Mouse (Mus musculus) limb, embryonic 14.5 days (tissue): Measurements from ENCODE around the gene Tmem230. TPM values are rescaled to one million over a fixed set of nuclear protein-coding genes. Genes with fewer than 3 reads are reported as not detected.
"Not testable (repeated sequence)": the region's sequence is repeated elsewhere in the genome, so short reads cannot be mapped to it uniquely, and the experiment has no call there.

Experiments
- ATAC-seq: fragments of 200-750 bp; cut with Nextera tagmentation; 2 replicates; pipeline ENCODE4 v1.8.0; 2017; ENCODE audit warnings: low read depth, moderate number of reproducible peaks, moderate TSS enrichment; ENCODE audit not compliant: low FRiP score
- DNase-seq: peaks from one replicate; pipeline ENCODE4 v3.0.0-alpha.2; 2015; ENCODE audit warnings: low spot score
- H3K27ac ChIP-seq: fragments of 300-500 bp; sonication (generic); replicated peaks from 2 replicates; pipeline ENCODE4 v1.5.1; 2014; ENCODE audit warnings: low read depth, mild to moderate bottlenecking, low read length, moderate library complexity, mixed read lengths
- H3K27me3 ChIP-seq: fragments of 300-500 bp; sonication (generic); 2 replicates; pipeline ENCODE4 v1.6.1; 2014; ENCODE audit warnings: low read length, mixed read lengths; ENCODE audit not compliant: control insufficient read depth, insufficient read depth
- H3K36me3 ChIP-seq: fragments of 300-500 bp; sonication (generic); 2 replicates; pipeline ENCODE4 v1.6.1; 2014; ENCODE audit warnings: mild to moderate bottlenecking, low read length, moderate library complexity, mixed read lengths; ENCODE audit not compliant: control insufficient read depth, insufficient read depth
- H3K4me1 ChIP-seq: fragments of 300-500 bp; sonication (generic); 2 replicates; pipeline ENCODE4 v1.6.1; 2014; ENCODE audit warnings: antibody characterized with exemption, low read length, mixed read lengths; ENCODE audit not compliant: control insufficient read depth, insufficient read depth
- H3K4me2 ChIP-seq: fragments of 300-500 bp; sonication (generic); replicated peaks from 2 replicates; pipeline ENCODE4 v1.6.1; 2014; ENCODE audit warnings: low read depth, mild to moderate bottlenecking, low read length, moderate library complexity; ENCODE audit not compliant: severe bottlenecking
- H3K4me3 ChIP-seq: fragments of 300-500 bp; sonication (generic); replicated peaks from 2 replicates; pipeline ENCODE4 v1.5.1; 2014; ENCODE audit warnings: low read length
- H3K9ac ChIP-seq: fragments of 300-500 bp; sonication (generic); 2 replicates; pipeline ENCODE4 v1.6.1; 2014; ENCODE audit warnings: mild to moderate bottlenecking, low read depth, low read length, moderate library complexity; ENCODE audit not compliant: severe bottlenecking
- H3K9me3 ChIP-seq: fragments of 300-500 bp; sonication (generic); 2 replicates; pipeline ENCODE4 v1.6.1; 2016; ENCODE audit warnings: low read length; ENCODE audit not compliant: control insufficient read depth
- POLR2A ChIP-seq: fragments of 200-500 bp; IDR thresholded peaks from 2 replicates; pipeline ENCODE4 v1.8.0; 2012; ENCODE audit warnings: inconsistent platforms, mild to moderate bottlenecking, moderate library complexity, borderline replicate concordance; ENCODE audit not compliant: insufficient read depth, insufficient read length; ENCODE audit errors: extremely low read depth
- WGBS: fragments of 180-500 bp; shearing (Covaris S2); extraction: QIAGEN DNeasy Blood & Tissue Kit; methylation state at CpG from one replicate; pipeline ENCODE4 v1.1.7; 2014; 5-methylcytosine and 5-hydroxymethylcytosine counted together
- polyA plus RNA-seq, 2 experiments: library from polyadenylated mRNA; depleted of rRNA in 1 of 2; stranded (reverse) in 1 of 2; unstranded in 1 of 2; fragments of >200 nt; fragmentation: Nextera tagmentation in 1 of 2; extraction: Ambion mirVana in 1 of 2; gene quantifications; 2 replicates each; pipeline versions ENCODE4 v1.2.1 to v1.2.3; 2012 to 2014

Tmem230 gene
- polyA plus RNA-seq, 2 experiments, result 47.2 to 69.4 TPM

DNA sequence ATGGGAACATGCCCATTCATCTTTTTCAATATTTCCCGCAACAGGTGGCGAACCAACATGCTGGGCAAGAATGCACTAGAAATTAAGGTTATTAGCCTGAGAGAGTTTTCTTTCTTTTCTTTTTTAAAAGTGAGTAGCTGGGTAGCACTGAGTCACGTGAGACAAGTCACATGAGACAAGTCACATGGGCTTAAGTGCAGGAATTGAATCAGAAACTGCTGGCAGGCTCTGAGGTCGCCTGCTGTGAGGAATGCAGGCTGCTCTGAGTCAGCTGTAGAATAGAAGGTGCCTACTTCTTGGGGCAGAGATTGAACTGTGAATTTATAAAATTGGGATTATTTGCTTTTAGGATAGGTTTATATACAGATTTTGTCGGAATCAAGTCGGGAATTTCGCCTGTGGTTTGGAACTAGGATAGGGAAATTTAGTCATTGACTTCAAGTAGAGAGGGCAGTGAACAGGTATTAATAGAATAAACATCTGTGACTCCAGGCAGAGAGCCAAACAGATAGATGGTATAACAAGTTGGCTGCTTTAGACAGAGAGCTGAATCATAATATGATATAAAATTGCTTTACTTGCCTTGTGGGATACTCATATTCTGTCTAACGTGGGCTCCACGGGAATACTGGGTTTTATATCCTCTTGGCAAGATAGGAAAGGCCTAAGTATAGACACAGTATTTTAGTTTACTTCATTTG is 38.9 kb upstream of the Tmem230 start:
- DNase-seq, result peak; percentile 58

DNA sequence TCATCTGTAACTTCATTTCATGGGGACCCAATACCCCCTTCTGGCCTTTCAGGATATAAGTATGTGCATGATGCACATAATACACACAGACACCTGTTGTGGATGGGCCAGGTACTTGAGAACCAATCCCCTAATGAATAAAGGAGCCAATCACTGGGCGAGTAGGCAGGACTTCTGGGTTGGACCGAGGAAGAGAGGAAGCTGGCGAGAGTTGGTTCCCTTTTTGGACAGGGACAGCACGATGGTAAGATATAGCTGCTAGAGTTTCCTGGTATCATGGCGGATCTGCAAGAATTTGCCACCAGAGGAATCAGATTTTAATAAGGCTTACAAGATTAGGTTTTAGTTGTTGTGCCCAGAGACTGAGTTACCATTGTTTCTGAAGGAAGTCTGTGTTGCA is 38.1 kb upstream of the Tmem230 start:
- H3K9ac ChIP-seq, H3K27me3 ChIP-seq, H3K4me2 ChIP-seq, H3K36me3 ChIP-seq, H3K9me3 ChIP-seq, DNase-seq, ATAC-seq, H3K27ac ChIP-seq, H3K4me3 ChIP-seq: not testable (repeated sequence)
- H3K4me1 ChIP-seq, result peaks cover 11% of the 10 kb centered on the region
- WGBS, result 89% methylated on average over 5 of the region's 5 CpGs

More for the DNA sequence above, 38.9 kb upstream of the Tmem230 start:
- H3K4me2 ChIP-seq, result no peak overlapping the region
- H3K4me1 ChIP-seq, result peaks cover 11% of the 10 kb centered on the region
- peak; percentile 64; the same call in 1 of the 2 replicates for ATAC-seq
- no peak for TF ChIP-seq POLR2A
- H3K4me3 ChIP-seq, result no peak overlapping the region
- no peaks in the 10 kb centered on the region for H3K9me3 ChIP-seq
- H3K36me3 ChIP-seq, result no peaks in the 10 kb centered on the region
- no peaks in the 10 kb centered on the region for H3K27me3 ChIP-seq
- no peak overlapping the region for H3K9ac ChIP-seq
- H3K27ac ChIP-seq, result no peak overlapping the region
- WGBS, result 72% methylated on average over 9 of the region's 9 CpGs

DNA sequence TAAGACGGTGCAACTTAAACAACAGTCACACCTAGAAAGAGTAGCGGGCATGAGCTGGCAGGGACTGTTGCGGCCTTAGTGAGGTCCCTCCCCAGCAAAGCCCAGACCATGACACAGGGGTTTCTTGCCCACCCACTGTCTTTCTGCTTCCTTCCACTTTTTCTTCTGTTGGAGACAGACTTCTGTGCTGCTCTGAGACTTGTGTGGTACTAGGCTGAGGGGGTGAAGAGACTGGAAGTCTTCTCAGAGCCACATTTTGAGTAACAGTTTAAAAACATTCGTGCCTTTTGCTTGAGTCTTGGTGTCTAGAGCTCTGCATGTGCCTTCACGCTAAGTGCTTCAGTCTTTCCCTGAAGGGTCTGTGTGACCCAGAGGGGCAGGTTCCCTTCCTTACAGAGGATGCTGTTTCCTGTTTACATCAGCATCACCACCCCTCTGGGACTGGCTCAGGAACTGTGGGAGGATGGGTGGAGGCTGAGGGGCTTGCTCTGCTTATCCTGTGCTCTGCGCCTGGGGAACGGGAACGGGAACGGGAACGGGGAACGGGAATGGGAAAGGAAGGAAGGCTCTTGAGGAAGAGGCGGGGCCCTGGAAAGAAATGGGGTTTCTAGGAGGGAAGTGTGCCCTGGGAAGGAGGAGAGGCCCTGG is 37.0 kb upstream of the Tmem230 start:
- 79% methylated on average over 12 of the region's 12 CpGs for WGBS
- no peaks in the 10 kb centered on the region for H3K9me3 ChIP-seq
- no peak overlapping the region for H3K27ac ChIP-seq
- no peak overlapping the region for H3K4me2 ChIP-seq
- H3K4me3 ChIP-seq, result no peak overlapping the region
- H3K9ac ChIP-seq, result no peak overlapping the region
- TF ChIP-seq POLR2A, result no peak
- H3K36me3 ChIP-seq, result peaks cover 4% of the 10 kb centered on the region; the same call in 1 of the 2 replicates
- H3K4me1 ChIP-seq, result peaks cover 11% of the 10 kb centered on the region
- ATAC-seq (no peak; the same call in 1 of the 2 replicates), DNase-seq (no peak)
- no peaks in the 10 kb centered on the region for H3K27me3 ChIP-seq

DNA sequence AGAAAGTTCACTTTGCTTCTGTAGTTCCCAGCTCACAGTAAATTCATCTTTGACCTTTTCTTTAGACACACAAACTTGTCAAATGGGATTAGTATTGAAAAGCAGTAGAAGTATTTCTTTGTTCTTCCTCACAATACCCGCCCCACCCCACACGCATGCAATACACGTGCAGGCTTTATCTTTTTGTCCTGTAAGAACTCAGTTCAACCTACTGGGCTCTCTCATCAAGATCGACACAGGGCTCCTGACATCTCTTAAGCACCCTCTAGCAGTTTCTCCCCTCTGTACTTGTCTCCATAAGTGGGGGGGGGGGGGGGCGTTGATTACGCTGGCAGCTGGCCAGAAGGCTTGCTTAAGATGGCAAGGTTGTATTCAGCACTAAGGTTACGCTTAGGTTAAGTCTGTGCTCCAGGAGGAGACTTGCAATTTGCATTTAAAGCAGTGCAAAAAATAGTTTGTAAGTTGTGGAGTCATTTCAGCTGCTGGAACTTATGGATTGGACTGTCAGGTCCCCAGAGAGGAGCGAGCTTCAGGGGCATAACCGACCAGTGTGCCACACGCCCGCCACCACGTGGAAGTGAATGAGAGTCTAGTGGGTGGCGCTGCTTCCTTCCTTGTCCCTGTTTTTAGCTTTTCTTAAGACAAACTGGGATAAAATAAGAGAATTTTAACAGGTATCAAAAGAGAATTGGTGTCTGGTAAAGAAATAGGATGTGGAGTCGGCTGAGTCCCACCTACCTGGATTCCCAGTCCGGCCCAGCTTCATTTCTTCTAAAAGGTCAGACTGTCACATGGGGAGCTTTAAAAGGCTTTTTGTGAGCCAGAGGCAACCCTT is 35.8 kb upstream of the Tmem230 start:
- 0 out of 2 replicates have a peak, but pooled peaks have one; percentile 24 for ATAC-seq
- Histone ChIP-seq H3K4me1 (peaks cover 11% of the 10 kb centered on the region), H3K36me3 (peaks cover 4% of the 10 kb centered on the region; the same call in 1 of the 2 replicates), H3K27me3 (no peaks in the 10 kb centered on the region), H3K9ac (no peak overlapping the region), H3K9me3 (no peaks in the 10 kb centered on the region), H3K4me2 (no peak overlapping the region), H3K4me3 (no peak overlapping the region), H3K27ac (no peak overlapping the region)
- WGBS, result 63% methylated on average over 15 of the region's 15 CpGs
- no peak for DNase-seq
- TF ChIP-seq POLR2A, result no peak
